Mouse (Mus musculus) embryo, embryonic 11 days (tissue): ENCODE measurements around the gene H2-M5.

Experiments used
- DNase-seq: peaks from one replicate; pipeline ENCODE4 v3.0.0-alpha.2; 2015

H2-M5 gene

DNA sequence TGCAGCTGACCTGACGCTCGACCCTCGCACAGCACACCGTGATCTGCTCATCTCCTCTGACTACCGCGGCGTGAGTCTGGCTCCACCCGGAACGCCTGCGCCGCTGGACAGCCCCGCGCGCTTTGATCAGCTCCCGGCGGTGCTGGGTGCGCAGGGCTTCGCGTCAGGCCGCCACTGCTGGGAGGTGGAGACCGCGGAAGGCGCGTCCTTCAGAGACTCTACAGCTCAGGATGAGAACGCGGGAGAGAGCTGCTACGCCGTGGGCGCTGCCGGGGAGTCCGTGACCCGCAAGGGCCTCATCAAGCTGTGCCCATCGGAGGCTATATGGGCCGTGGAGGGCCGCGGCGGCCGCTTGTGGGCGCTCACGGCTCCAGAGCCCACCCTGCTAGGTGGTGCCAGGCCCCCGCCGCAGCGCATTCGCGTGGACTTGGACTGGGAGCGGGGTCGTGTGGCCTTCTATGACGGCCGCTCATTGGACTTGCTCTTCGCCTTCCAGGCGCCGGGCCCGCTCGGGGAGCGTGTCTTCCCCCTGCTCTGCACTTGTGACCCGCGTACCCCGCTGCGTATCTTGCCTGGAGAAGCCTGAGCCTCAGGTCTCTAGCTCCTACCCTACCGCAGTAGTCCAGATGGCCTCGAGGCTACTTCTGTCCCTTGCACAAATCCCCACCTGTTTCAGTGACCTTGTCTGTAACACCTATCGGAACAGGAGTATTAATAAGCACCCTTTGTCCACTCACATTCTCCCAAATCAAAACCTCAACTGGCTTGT lies 42.1 kb downstream of the H2-M5 start:
- peak; percentile 79 for DNase-seq

DNA sequence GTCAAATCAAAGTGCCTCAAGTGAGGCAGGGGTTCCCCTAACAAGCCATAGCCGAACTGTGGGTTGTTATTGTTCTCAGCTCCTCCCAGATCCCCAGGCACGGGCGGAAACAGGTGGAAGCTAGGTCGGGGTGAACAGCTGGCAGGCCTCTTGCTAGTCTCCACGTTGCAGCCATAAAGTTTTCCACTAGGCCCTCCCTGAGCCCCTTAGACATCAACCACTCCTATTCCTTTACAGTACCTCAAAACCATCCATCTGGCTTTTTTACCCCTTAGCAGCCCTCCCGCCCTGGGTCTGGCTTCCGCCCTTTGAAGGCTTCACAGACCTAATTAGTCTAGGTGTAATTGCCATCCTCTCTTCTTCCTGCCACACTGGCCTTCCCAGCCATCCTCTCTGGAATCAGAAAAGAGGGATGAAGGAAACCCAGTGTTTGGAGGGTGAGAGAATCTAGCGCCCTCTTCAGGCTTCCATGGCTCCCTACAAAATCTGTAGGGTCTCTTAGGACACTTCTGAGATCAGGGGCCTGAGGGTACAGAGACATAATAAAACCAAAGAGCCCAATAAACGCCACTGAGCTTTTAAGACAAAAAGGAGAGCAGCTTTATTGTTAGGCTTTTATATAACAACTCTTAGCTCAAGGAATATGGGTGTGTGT lies 45.1 kb downstream of the H2-M5 start:
- peak; percentile 38 for DNase-seq

DNA sequence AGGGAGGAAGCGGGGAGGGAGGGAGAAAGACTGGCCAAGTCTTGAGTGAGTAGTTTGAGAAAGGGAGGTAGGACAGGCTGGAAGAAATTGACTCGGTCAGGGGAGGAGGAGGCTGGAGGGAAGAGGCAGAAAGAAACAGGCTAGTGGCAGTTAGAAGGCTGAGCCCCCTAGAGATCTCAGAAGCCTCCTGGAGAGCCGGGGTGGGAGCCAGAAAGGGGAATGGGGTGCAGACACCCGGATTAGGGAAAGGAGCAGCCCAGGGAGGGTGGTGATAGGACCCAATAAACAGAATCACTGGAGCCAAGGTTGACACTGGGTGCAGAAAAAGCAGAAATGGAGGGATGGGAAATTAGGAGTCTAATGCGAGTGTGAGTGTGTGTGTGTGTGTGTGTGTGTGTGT lies 45.6 kb downstream of the H2-M5 start:
- DNase-seq: no peak

DNA sequence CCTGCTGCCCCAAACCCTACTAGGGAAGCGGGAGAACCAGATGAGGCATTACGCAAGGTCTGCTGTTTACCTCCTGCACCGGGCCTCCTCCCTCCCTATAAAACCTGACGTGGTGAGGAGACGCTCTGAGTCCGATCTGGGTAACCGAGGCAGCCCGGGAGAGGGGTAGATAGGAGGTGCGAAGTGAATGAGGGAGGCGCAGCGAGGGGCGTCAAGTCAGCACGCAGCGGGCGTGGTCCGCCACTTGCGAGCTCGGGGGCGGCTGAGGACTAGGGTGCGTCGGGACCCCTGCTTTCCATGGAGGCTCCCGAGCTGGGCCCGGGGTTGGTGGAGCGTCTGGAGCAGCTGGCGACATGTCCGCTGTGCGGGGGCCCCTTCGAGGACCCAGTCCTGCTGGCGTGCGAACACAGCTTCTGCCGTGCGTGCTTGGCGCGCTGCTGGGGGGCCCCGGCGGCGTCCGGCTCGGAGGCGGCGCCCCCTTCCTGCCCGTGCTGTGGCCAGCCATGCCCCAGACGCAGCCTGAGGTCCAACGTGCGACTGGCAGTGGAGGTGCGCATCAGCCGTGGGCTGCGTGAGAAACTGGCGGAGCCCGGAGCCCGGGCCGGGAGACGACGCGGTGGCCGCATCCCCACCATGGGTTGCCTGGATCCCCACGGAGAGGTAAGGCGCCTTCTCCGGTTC lies 46.4 kb downstream of the H2-M5 start, which contains the start of gene Rnf39:
TSS of gene Rnf39 (plus strand) at position 128 of the 681 bp plus-strand sequence.
- peak; percentile 12 for DNase-seq

DNA sequence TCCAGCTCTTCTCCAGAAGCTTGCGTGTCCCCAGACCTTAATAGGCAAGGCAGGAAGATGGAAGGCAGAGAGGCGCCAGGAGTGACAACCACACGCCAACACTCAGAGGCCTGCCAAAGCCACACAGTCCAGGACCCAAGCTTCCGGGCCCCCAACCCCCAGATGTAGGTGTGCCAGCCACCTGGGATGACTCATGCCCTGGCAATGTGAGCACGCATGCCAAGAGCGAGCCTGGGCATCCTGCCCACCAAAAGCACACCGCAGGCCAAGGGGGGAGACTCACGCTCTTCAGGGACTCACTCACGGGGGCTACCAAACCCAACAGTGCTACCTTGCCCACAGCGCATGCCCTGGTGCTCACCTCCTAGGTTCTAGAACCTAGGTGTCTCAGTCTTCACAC lies 46.9 kb downstream of the H2-M5 start:
- DNase-seq: no peak

DNA sequence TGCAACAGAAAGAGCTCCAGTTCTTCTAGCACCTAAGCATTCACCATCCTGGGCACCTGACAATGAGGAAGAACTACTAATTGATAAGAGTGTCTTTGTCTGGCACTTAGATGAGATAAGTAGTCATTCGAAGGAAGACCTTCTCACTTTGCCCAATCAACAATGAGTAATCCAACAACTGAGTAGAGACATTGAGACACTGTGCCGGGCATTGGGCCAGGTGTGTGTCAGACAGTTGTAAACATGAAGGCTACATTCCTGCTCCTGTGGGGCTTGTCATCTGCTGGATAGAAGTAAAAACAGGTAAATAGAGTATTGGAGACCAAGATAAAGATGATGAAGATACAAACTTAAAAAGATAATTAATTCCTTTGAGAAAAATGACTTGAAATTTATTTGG lies 51.3 kb downstream of the H2-M5 start:
- no peak for DNase-seq
